Mouse (Mus musculus) adrenal gland, postnatal 25 days (tissue): ENCODE measurements at regions not wholly inside any gene's neighbourhood (a gene's known extent, or its start where the extent isn't known, plus 50 kb on each side); places are given as distances from the start of the nearest gene placed in this dataset.

Source experiments
- DNase-seq: peaks from one replicate; pipeline ENCODE4 v3.0.0; 2021; ENCODE audit warnings: mixed read lengths

- no peak for DNase-seq
Measured at GRCm38 (mm10) chrX:139392777-139393176, 59.3 kb downstream of the Trap1a start.

- DNase-seq: peak; percentile 59
Measured at GRCm38 (mm10) chrX:139416701-139417100, 63.5 kb upstream of the D330045A20Rik start.

- no peak for DNase-seq
Measured at GRCm38 (mm10) chrX:139419867-139420266, 60.3 kb upstream of the D330045A20Rik start.

- no peak for DNase-seq
Measured at GRCm38 (mm10) chrX:139424307-139424706, 55.9 kb upstream of the D330045A20Rik start.
